ENCODE assay signal across 16 mouse cellular contexts in the genomic region with DNA sequence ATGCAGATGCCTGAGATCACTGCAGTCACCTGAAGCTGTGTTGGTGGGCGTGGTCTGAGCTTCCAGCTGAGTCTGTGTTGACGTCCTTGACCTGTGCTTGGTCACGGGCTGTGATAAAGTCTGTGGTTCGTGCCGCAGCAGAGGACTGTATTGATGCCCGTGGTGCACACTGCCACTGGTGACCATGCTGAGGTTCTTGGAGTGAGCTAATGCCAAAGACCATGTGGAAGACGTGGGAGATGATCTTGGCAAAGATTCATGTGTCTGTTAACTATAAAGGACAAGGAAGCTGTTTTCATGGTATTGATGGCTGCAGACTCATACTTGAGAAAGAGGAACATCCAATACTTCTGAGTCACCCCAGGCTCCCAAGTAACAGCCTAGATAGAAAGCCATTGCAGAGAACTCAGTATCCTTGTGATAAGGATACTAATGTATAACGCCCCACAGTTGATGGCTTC. TPM values are rescaled to one million over a fixed set of nuclear protein-coding genes. Genes with fewer than 3 reads are reported as not detected.
DNase-seq lines count a peak whose midpoint lies in the region; ATAC-seq lines count a peak whose summit lies in the region.
"Had no signal": no experiment of that assay in that cellular context is flagged by ENCODE, and none has a peak within 500 bp of the region (broad histone marks: within the 10 kb centered on the region; RNA-seq: fewer than 3 reads in every experiment).

No protein-coding gene starts in this region.

- no peak overlapping the region for H3K9ac ChIP-seq in liver, embryonic 12.5 days
- H3K9ac ChIP-seq in heart, embryonic 11.5 days (ENCODE audit: low read depth, low read length): no peak overlapping the region
- H3K9ac ChIP-seq: midbrain, embryonic 15.5 days; neural tube, embryonic 12.5 days had no signal

- DNase-seq in spleen, postnatal 10 days (ENCODE audit: low spot score in 2 of 2): peak; percentile 36 to 63
- DNase-seq in spleen, postnatal 14 days (ENCODE audit: low spot score in 2 of 2): no peak
- no peak for DNase-seq in urinary bladder, postnatal 4 days (ENCODE audit: low spot score in 2 of 2)
- no peak for DNase-seq in kidney, postnatal 36 days
- DNase-seq: cerebellum, postnatal 36 days; kidney, postnatal 14 days; retina, postnatal 1 day; thymus, adult 2 months had no signal

- H3K27ac ChIP-seq in liver, embryonic 12.5 days: peak overlapping the region; percentile 80
- no peak overlapping the region for H3K27ac ChIP-seq in heart, embryonic 11.5 days (ENCODE audit: low read depth, low read length)
- H3K27ac ChIP-seq: midbrain, embryonic 15.5 days; neural tube, embryonic 12.5 days had no signal

- H3K9me3 ChIP-seq in liver, embryonic 12.5 days (replicated peaks): no peaks in the 10 kb centered on the region
- no peaks in the 10 kb centered on the region for H3K9me3 ChIP-seq in heart, embryonic 11.5 days (replicated peaks; ENCODE audit: control insufficient read depth, low read length)
- H3K9me3 ChIP-seq: midbrain, embryonic 15.5 days; neural tube, embryonic 12.5 days had no signal

- 22% methylated on average over 8 of the region's 8 CpGs for WGBS in liver, embryonic 12.5 days (ENCODE audit: insufficient replicate concordance)
- WGBS in heart, embryonic 11.5 days (ENCODE audit: insufficient replicate concordance): 63% methylated on average over 8 of the region's 8 CpGs

- H3K4me1 ChIP-seq in liver, embryonic 12.5 days: peaks cover 57% of the 10 kb centered on the region
- peaks cover 4% of the 10 kb centered on the region; the same call in 1 of the 2 replicates for H3K4me1 ChIP-seq in heart, embryonic 11.5 days (ENCODE audit: control insufficient read depth, insufficient read depth, low read length)
- H3K4me1 ChIP-seq: midbrain, embryonic 15.5 days; neural tube, embryonic 12.5 days had no signal

- peak overlapping the region; percentile 45 for H3K4me2 ChIP-seq in liver, embryonic 12.5 days
- H3K4me2 ChIP-seq in heart, embryonic 11.5 days: no peak overlapping the region
- H3K4me2 ChIP-seq: midbrain, embryonic 15.5 days; neural tube, embryonic 12.5 days had no signal

- peak; percentile 80 for ATAC-seq in common myeloid progenitor, adult 5-6 weeks (replicated peaks; ENCODE audit: low read depth, poor library complexity, severe bottlenecking)
- ATAC-seq in liver, embryonic 12.5 days: peak; percentile 94
- ATAC-seq in neutrophil, adult 5-6 weeks (ENCODE audit: extremely low read depth, insufficient number of reproducible peaks, low FRiP score, poor library complexity, severe bottlenecking): peak; percentile 19; the same call in 1 of the 2 replicates
- no peak for ATAC-seq in heart, embryonic 11.5 days (replicated peaks; ENCODE audit: insufficient number of reproducible peaks, low FRiP score, low TSS enrichment)
- ATAC-seq: forebrain, embryonic 16.5 days; inflammation-experienced regulatory T-cells, adult 6 months; midbrain, embryonic 15.5 days had no signal

- no peaks in the 10 kb centered on the region for H3K27me3 ChIP-seq in liver, embryonic 12.5 days (replicated peaks)
- no peaks in the 10 kb centered on the region for H3K27me3 ChIP-seq in heart, embryonic 11.5 days (ENCODE audit: control insufficient read depth, insufficient read depth, low read length)
- H3K27me3 ChIP-seq: midbrain, embryonic 15.5 days; neural tube, embryonic 12.5 days had no signal

- H3K36me3 ChIP-seq in liver, embryonic 12.5 days: no peaks in the 10 kb centered on the region
- no peaks in the 10 kb centered on the region for H3K36me3 ChIP-seq in heart, embryonic 11.5 days (ENCODE audit: control insufficient read depth, insufficient read depth, low read length)
- H3K36me3 ChIP-seq: midbrain, embryonic 15.5 days; neural tube, embryonic 12.5 days had no signal

- H3K4me3 ChIP-seq in liver, embryonic 12.5 days: no peak overlapping the region
- no peak overlapping the region for H3K4me3 ChIP-seq in heart, embryonic 11.5 days (ENCODE audit: low read depth, low read length)
- H3K4me3 ChIP-seq: midbrain, embryonic 15.5 days; neural tube, embryonic 12.5 days had no signal

RNA-seq across cellular contexts. Expression of a gene that starts 41.2 kb away (rescaled TPM):
- 43.7 and 56.2 TPM in 2 replicates for total RNA-seq in common myeloid progenitor, adult 5-6 weeks (2017)
- polyA plus RNA-seq in liver, embryonic 12.5 days (2016; fragmentation: Nextera tagmentation; extraction: Ambion mirVana): 13.8 and 14.5 TPM in 2 replicates
- 9.0 and 10.9 TPM in 2 replicates for total RNA-seq in neutrophil, adult 5-6 weeks (2017)
- 26.9 and 31.6 TPM in 2 replicates for polyA plus RNA-seq in heart, embryonic 11.5 days (2014; fragmentation: Nextera tagmentation; extraction: Ambion mirVana)

Comparison
In these comparisons a context has a peak if more than half of its experiments do, and no peak if none do; other contexts are left out.
1. DNase-seq: peak in spleen, postnatal 10 days (2 of 2); none in spleen, postnatal 14 days (0 of 2), urinary bladder, postnatal 4 days (0 of 2) and kidney, postnatal 36 days (0 of 2).